Mouse (Mus musculus): Measurements from ENCODE around the gene Atp2b2.

GRCm38 (mm10) chr6:113894008-113894407, 148.4 kb downstream of the Atp2b2 start:
- TF ChIP-seq CTCF (IDR thresholded peaks at IDR 0.05; ENCODE audit: low read depth) = no peak
- TF ChIP-seq EP300 (IDR thresholded peaks at IDR 0.05; ENCODE audit: low read depth) = no peak

All from heart, postnatal 0 days (tissue).